Mouse (Mus musculus) lung, postnatal 4 days (tissue): ENCODE data around the gene Mob3b.

Experiments used
- DNase-seq, 2 experiments: peaks; one replicate each; pipeline ENCODE4 v3.0.0; 2021

The Mob3b gene

GRCm38 (mm10) chr4:35003550-35004326 is 153.5 kb downstream of the Mob3b start:
- DNase-seq, result no peak

GRCm38 (mm10) chr4:34996616-34997015 is 160.7 kb downstream of the Mob3b start:
- DNase-seq, result no peak

- DNase-seq, result no peak
Measured at GRCm38 (mm10) chr4:34993639-34993975, 163.7 kb downstream of the Mob3b start.

- peak in 1 of 2 experiments; percentile 62 for DNase-seq
Measured at GRCm38 (mm10) chr4:34992866-34993638, 164.2 kb downstream of the Mob3b start.

- DNase-seq, result no peak
Measured at GRCm38 (mm10) chr4:34991891-34992865, 165.1 kb downstream of the Mob3b start.

- DNase-seq, result peak in 1 of 2 experiments; percentile 37
Measured at GRCm38 (mm10) chr4:34991116-34991515, 166.2 kb downstream of the Mob3b start.

GRCm38 (mm10) chr4:34990659-34991058 is 166.6 kb downstream of the Mob3b start:
- no peak for DNase-seq

GRCm38 (mm10) chr4:34987568-34987967 is 169.7 kb downstream of the Mob3b start:
- DNase-seq, result no peak

GRCm38 (mm10) chr4:34987109-34987508 is 170.2 kb downstream of the Mob3b start:
- peak in 1 of 2 experiments; percentile 16 for DNase-seq

- no peak for DNase-seq
Measured at GRCm38 (mm10) chr4:34986647-34987046, 170.6 kb downstream of the Mob3b start.

GRCm38 (mm10) chr4:34984377-34984776 is 172.9 kb downstream of the Mob3b start:
- peak in 1 of 2 experiments; percentile 13 for DNase-seq

- DNase-seq, result no peak
Measured at GRCm38 (mm10) chr4:34983511-34983910, 173.8 kb downstream of the Mob3b start.

GRCm38 (mm10) chr4:34981301-34982172 is 175.7 kb downstream of the Mob3b start:
- DNase-seq, result peak in 1 of 2 experiments; percentile 18

GRCm38 (mm10) chr4:34980461-34981039 is 176.7 kb downstream of the Mob3b start:
- peak in 1 of 2 experiments; percentile 10 for DNase-seq

- peak in 1 of 2 experiments; percentile 9 for DNase-seq
Measured at GRCm38 (mm10) chr4:34976916-34977702, 180.2 kb downstream of the Mob3b start.

- peak; percentile 61 to 75 for DNase-seq
Measured at GRCm38 (mm10) chr4:34976331-34976778, 180.9 kb downstream of the Mob3b start.

GRCm38 (mm10) chr4:34974795-34975194 is 182.5 kb downstream of the Mob3b start:
- DNase-seq, result no peak

- DNase-seq, result no peak
Measured at GRCm38 (mm10) chr4:34967541-34967940, 189.7 kb downstream of the Mob3b start.

- peak; percentile 28 to 82 for DNase-seq
Measured at GRCm38 (mm10) chr4:34966336-34966957, 190.8 kb downstream of the Mob3b start.

GRCm38 (mm10) chr4:34964906-34965305 is 192.4 kb downstream of the Mob3b start:
- no peak for DNase-seq
